Mouse (Mus musculus): Measurements from ENCODE around the gene Alox12.

- TF ChIP-seq CTCF (IDR thresholded peaks at IDR 0.05; ENCODE audit: borderline replicate concordance, insufficient read depth, low read length) (no peak), POLR2A (IDR thresholded peaks at IDR 0.05; ENCODE audit: low read depth, low read length) (no peak)
Measured at GRCm38 (mm10) chr11:70250150-70250549, 5.0 kb downstream of the Alox12 start.
